Comparison of ENCODE assay signal across 12 mouse cellular contexts in genomic region chr19:9107379-9107755, GRCm38 (mm10). TPM values are rescaled to one million over a fixed set of nuclear protein-coding genes. Genes with fewer than 3 reads are reported as not detected.
DNase-seq lines count a peak whose midpoint lies in the region; ATAC-seq and TF ChIP-seq lines count a peak whose summit lies in the region.
"Had no signal": no experiment of that assay in that cellular context is flagged by ENCODE, and none has a peak within 500 bp of the region (broad histone marks: within the 10 kb centered on the region; RNA-seq: fewer than 3 reads in every experiment).

No protein-coding gene starts in this region.

- H3K79me2 ChIP-seq in heart, adult 2 months (replicated peaks; ENCODE audit: control insufficient read depth, insufficient read depth, low read length), result no peaks in the 10 kb centered on the region

- TF ChIP-seq EP300 in heart, adult 2 months (IDR thresholded peaks at IDR 0.05; ENCODE audit: insufficient read depth, low read depth, low read length), result no peak
- no peak for TF ChIP-seq EP300 in stomach, postnatal 0 days (optimal IDR thresholded peaks at IDR 0.05)

- DNase-seq in heart, adult 2 months, result peak in 1 of 2 experiments; percentile 29
- DNase-seq in heart, postnatal 14 days, result no peak
- no peak for DNase-seq in testis, postnatal 10 days (ENCODE audit: low spot score)
- no peak for DNase-seq in liver, embryonic 11.5 days (ENCODE audit: low spot score)
- DNase-seq in stomach, postnatal 0 days (ENCODE audit: low spot score), result no peak
- DNase-seq in cerebellum, adult 18-20 months, result no peak
- no peak for DNase-seq in forebrain, embryonic 14.5 days (ENCODE audit: low spot score)
- DNase-seq: cerebellum, adult 9-11 months; right cerebral cortex, postnatal 4 days had no signal

- TF ChIP-seq CTCF in heart, adult 2 months (IDR thresholded peaks at IDR 0.05), result no peak
- no peak for TF ChIP-seq CTCF in testis, adult 2 months (IDR thresholded peaks at IDR 0.05; ENCODE audit: control insufficient read depth, insufficient read depth, insufficient replicate concordance, low read depth, low read length)
- TF ChIP-seq CTCF in stomach, postnatal 0 days (IDR thresholded peaks at IDR 0.05; ENCODE audit: low read depth), result no peak

- no peak overlapping the region for H3K4me3 ChIP-seq in heart, adult 2 months
- H3K4me3 ChIP-seq in testis, adult 2 months (ENCODE audit: control insufficient read depth, low read depth, low read length), result no peak overlapping the region
- no peak overlapping the region for H3K4me3 ChIP-seq in liver, embryonic 11.5 days (ENCODE audit: low read depth, low read length)
- no peak overlapping the region for H3K4me3 ChIP-seq in stomach, postnatal 0 days (ENCODE audit: low read depth, low read length)
- no peak overlapping the region for H3K4me3 ChIP-seq in forebrain, embryonic 14.5 days (ENCODE audit: low read depth, low read length)
- H3K4me3 ChIP-seq: layer of hippocampus, adult 2 months had no signal

- H3K9ac ChIP-seq in heart, adult 2 months (ENCODE audit: low read depth, low read length), result no peak overlapping the region
- no peak overlapping the region for H3K9ac ChIP-seq in liver, embryonic 11.5 days (ENCODE audit: low read depth, low read length)
- H3K9ac ChIP-seq in stomach, postnatal 0 days (ENCODE audit: low read length), result peak overlapping the region; percentile 27; the same call in 1 of the 2 replicates
- no peak overlapping the region for H3K9ac ChIP-seq in forebrain, embryonic 14.5 days (ENCODE audit: low read length)

- no peaks in the 10 kb centered on the region for H3K9me3 ChIP-seq in liver, embryonic 11.5 days (ENCODE audit: control insufficient read depth, low read length)
- no peaks in the 10 kb centered on the region for H3K9me3 ChIP-seq in stomach, postnatal 0 days (ENCODE audit: control insufficient read depth, low read length)
- H3K9me3 ChIP-seq in forebrain, embryonic 14.5 days (replicated peaks; ENCODE audit: control insufficient read depth, low read length), result no peaks in the 10 kb centered on the region

- no peak for TF ChIP-seq POLR2A in heart, adult 2 months (IDR thresholded peaks at IDR 0.05; ENCODE audit: insufficient read depth, low read depth, low read length)
- no peak for TF ChIP-seq POLR2A in testis, adult 2 months (IDR thresholded peaks at IDR 0.05; ENCODE audit: control insufficient read depth, low read depth, low read length)

- no peaks in the 10 kb centered on the region for H3K27me3 ChIP-seq in heart, adult 2 months (ENCODE audit: control insufficient read depth, insufficient read depth, low read length)
- H3K27me3 ChIP-seq in testis, adult 2 months (ENCODE audit: control insufficient read depth, insufficient read depth, low read length), result no peaks in the 10 kb centered on the region
- H3K27me3 ChIP-seq in liver, embryonic 11.5 days (replicated peaks; ENCODE audit: control insufficient read depth, insufficient read depth, low read length), result no peaks in the 10 kb centered on the region
- no peaks in the 10 kb centered on the region for H3K27me3 ChIP-seq in stomach, postnatal 0 days (ENCODE audit: control insufficient read depth, insufficient read depth, low read length)
- no peaks in the 10 kb centered on the region for H3K27me3 ChIP-seq in forebrain, embryonic 14.5 days (replicated peaks; ENCODE audit: control insufficient read depth, insufficient read depth, low read length)

- ATAC-seq in liver, embryonic 11.5 days (replicated peaks; ENCODE audit: low FRiP score), result peak; percentile 15; the same call in 1 of the 2 replicates
- ATAC-seq in stomach, postnatal 0 days (ENCODE audit: low FRiP score, low TSS enrichment), result peak; percentile 18
- no peak for ATAC-seq in forebrain, embryonic 14.5 days

- no peak overlapping the region for H3K4me2 ChIP-seq in liver, embryonic 11.5 days
- H3K4me2 ChIP-seq in stomach, postnatal 0 days (replicated peaks; ENCODE audit: low read depth), result no peak overlapping the region
- no peak overlapping the region for H3K4me2 ChIP-seq in forebrain, embryonic 14.5 days (ENCODE audit: low read length)

- 70% methylated on average over 1 of the region's 1 CpGs for WGBS in heart, adult 2 months
- 50% methylated on average over 1 of the region's 1 CpGs for WGBS in liver, embryonic 11.5 days
- WGBS in stomach, postnatal 0 days, result 38% methylated on average over 1 of the region's 1 CpGs
- WGBS in forebrain, embryonic 14.5 days, result 59% methylated on average over 1 of the region's 1 CpGs

- intact Hi-C loops in heart, adult 2 months (cut with DNase I), result loop anchor here (10.0 kb wide), 1 partner anchor 393 kb away; no protein-coding TSS in a partner anchor
- intact Hi-C loops in heart, postnatal 14 days (cut with DNase I), result loop anchor here (10.0 kb wide), 1 partner anchor 383 kb away; the partner anchor contains the start of gene Slc3a2

- peaks cover 8% of the 10 kb centered on the region for H3K4me1 ChIP-seq in heart, adult 2 months (ENCODE audit: control insufficient read depth, insufficient read depth, low read length)
- peaks cover 4% of the 10 kb centered on the region; the same call in 1 of the 2 replicates for H3K4me1 ChIP-seq in testis, adult 2 months (ENCODE audit: control insufficient read depth, insufficient read depth, low read length)
- H3K4me1 ChIP-seq in liver, embryonic 11.5 days (replicated peaks; ENCODE audit: control insufficient read depth, insufficient read depth, low read length), result peaks cover 12% of the 10 kb centered on the region
- H3K4me1 ChIP-seq in stomach, postnatal 0 days (replicated peaks; ENCODE audit: control insufficient read depth, insufficient read depth), result peaks cover 16% of the 10 kb centered on the region
- H3K4me1 ChIP-seq in forebrain, embryonic 14.5 days (ENCODE audit: control insufficient read depth, insufficient read depth, low read length), result no peaks in the 10 kb centered on the region

- H3K36me3 ChIP-seq in heart, adult 2 months (ENCODE audit: control insufficient read depth, insufficient read depth, low read length), result no peaks in the 10 kb centered on the region
- no peaks in the 10 kb centered on the region for H3K36me3 ChIP-seq in testis, adult 2 months (ENCODE audit: control insufficient read depth, insufficient read depth, low read length)
- no peaks in the 10 kb centered on the region for H3K36me3 ChIP-seq in liver, embryonic 11.5 days (ENCODE audit: control insufficient read depth, insufficient read depth, low read length)
- H3K36me3 ChIP-seq in stomach, postnatal 0 days (ENCODE audit: control insufficient read depth, insufficient read depth, low read length), result no peaks in the 10 kb centered on the region
- peaks cover under 1% of the 10 kb centered on the region for H3K36me3 ChIP-seq in forebrain, embryonic 14.5 days (ENCODE audit: control insufficient read depth, insufficient read depth, low read length)

- H3K27ac ChIP-seq in heart, adult 2 months, result peak overlapping the region; percentile 63
- peak overlapping the region; percentile 3; the same call in 1 of the 2 replicates for H3K27ac ChIP-seq in testis, adult 2 months (ENCODE audit: control insufficient read depth, insufficient read depth, low read depth, low read length)
- no peak overlapping the region for H3K27ac ChIP-seq in liver, embryonic 11.5 days (ENCODE audit: low read depth, low read length)
- H3K27ac ChIP-seq in stomach, postnatal 0 days (replicated peaks), result peak overlapping the region; percentile 83
- no peak overlapping the region for H3K27ac ChIP-seq in forebrain, embryonic 14.5 days (ENCODE audit: low read depth, low read length)
- H3K27ac ChIP-seq: layer of hippocampus, adult 2 months had no signal

RNA-seq across cellular contexts. Expression of gene Scgb1a1, which starts 19.6 kb away (rescaled TPM):
- under 1 TPM in 1 of 2 experiments, not detected in 1; 0.73 TPM for total RNA-seq in heart, adult 2 months (2021)
- polyA plus RNA-seq in heart, adult 2 months (2012; rRNA removed), result 0.50 and 2,957 TPM in 2 replicates
- total RNA-seq in heart, postnatal 14 days (2021), result 100 to 1,000 TPM in 1 of 2 experiments, not detected in 1; 233 TPM
- 0.41 TPM in 1 of 2 replicates, not detected in the other for polyA plus RNA-seq in testis, adult 2 months (2012; rRNA removed)
- polyA plus RNA-seq in liver, embryonic 11.5 days (2014; fragmentation: Nextera tagmentation; extraction: Ambion mirVana), result not detected in 2 replicates
- 10.8 and 12.6 TPM in 2 replicates for polyA plus RNA-seq in stomach, postnatal 0 days (2015; fragmentation: Nextera tagmentation; extraction: Ambion mirVana)
- polyA plus RNA-seq in forebrain, embryonic 14.5 days (2014; fragmentation: Nextera tagmentation; extraction: Ambion mirVana), result not detected in 2 replicates
- total RNA-seq: layer of hippocampus, adult 2 months; monocyte, adult 5-6 weeks had no signal

RNA-seq across cellular contexts. Expression of gene Asrgl1, which starts 28.1 kb away (rescaled TPM):
- total RNA-seq in heart, adult 2 months (2021), result 10 to 100 TPM; 28.2 to 31.1 TPM
- polyA plus RNA-seq in heart, adult 2 months (2012; rRNA removed), result 8.8 and 11.5 TPM in 2 replicates
- 10 to 100 TPM; 20.0 to 29.3 TPM for total RNA-seq in heart, postnatal 14 days (2021)
- polyA plus RNA-seq in testis, adult 2 months (2012; rRNA removed), result 232 and 259 TPM in 2 replicates
- 21.2 and 25.1 TPM in 2 replicates for polyA plus RNA-seq in liver, embryonic 11.5 days (2014; fragmentation: Nextera tagmentation; extraction: Ambion mirVana)
- 6.9 and 7.5 TPM in 2 replicates for polyA plus RNA-seq in stomach, postnatal 0 days (2015; fragmentation: Nextera tagmentation; extraction: Ambion mirVana)
- polyA plus RNA-seq in forebrain, embryonic 14.5 days (2014; fragmentation: Nextera tagmentation; extraction: Ambion mirVana), result 24.4 and 38.6 TPM in 2 replicates

Comparison
In these comparisons a context has a peak if more than half of its experiments do, and no peak if none do; other contexts are left out.
1. H3K27ac ChIP-seq: peak in heart, adult 2 months (single experiment), testis, adult 2 months (single experiment) and stomach, postnatal 0 days (single experiment); none in liver, embryonic 11.5 days (single experiment) and forebrain, embryonic 14.5 days (single experiment).